Mouse (Mus musculus) CH12F3 (cell line): ENCODE data around the gene Rps21.

ENCODE experiments used
- in situ Hi-C: fragments of 300-500 bp; cut with MboI; formaldehyde crosslinking; loops from 2 replicates; pipeline ENCODE4 v1.14.3; 2020; ENCODE audit warnings: low sequenced_read_pairs

The Rps21 gene

DNA sequence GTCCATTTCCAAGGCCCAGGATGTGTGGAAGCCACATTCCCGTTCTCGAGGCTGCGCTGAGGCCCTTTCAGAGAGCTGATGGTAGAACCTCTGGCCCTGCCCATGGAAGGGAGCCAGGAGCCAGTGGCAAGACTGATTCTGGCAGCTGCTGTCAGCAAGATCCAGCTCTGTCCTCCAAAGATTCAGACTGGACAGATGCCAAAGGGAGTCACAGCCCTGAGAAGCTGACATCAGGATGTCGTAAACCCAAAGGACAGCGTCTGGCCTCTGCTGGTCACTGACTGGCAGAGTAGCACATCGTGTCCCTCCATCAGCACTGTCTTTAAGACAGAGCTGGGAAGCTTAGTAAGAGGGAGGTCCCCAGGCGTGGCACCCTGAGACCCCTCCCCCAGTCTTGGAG lies 28.6 kb upstream of the Rps21 start:
- in situ Hi-C loops: no loop called here

DNA sequence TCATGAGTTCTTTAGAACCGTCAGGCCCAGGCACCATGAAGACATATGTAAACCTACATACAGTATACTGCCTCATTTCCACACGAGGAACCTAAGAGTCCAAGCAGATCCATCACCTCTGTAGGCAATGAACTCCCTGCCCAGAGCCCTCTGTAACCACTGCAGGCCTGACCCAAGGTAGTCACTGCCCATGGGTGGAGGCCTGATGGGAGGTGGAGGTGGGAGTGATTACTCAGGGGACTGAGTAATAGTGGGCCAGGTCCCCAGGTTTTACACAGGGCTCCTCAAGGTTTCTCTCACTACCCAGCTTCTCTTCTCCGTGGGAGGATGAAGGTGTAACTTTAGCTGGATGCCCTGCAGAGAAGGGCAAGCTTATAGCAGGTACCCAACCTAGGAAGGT lies 28.0 kb upstream of the Rps21 start:
- in situ Hi-C loops: no loop called here

DNA sequence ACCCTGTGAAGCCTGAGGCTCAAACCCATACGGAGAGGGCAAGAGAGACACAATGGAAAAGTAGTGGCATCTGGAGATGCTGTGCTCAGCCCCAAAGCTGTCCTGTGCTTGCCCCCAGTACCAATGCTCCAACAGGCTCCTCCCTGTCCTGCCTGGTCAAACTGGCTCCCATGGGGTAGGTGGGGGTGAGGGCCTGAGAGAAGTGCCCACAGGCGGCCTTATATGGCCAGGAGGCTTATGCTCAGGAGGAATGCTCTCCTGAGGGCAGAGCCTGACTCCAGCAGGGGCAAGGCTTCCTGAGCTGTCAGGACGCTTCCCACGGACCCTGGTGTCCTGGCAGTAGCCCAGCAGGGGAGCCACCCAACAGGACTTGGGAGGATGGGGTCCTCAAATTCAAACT lies 26.7 kb upstream of the Rps21 start:
- in situ Hi-C loops: no loop called here

DNA sequence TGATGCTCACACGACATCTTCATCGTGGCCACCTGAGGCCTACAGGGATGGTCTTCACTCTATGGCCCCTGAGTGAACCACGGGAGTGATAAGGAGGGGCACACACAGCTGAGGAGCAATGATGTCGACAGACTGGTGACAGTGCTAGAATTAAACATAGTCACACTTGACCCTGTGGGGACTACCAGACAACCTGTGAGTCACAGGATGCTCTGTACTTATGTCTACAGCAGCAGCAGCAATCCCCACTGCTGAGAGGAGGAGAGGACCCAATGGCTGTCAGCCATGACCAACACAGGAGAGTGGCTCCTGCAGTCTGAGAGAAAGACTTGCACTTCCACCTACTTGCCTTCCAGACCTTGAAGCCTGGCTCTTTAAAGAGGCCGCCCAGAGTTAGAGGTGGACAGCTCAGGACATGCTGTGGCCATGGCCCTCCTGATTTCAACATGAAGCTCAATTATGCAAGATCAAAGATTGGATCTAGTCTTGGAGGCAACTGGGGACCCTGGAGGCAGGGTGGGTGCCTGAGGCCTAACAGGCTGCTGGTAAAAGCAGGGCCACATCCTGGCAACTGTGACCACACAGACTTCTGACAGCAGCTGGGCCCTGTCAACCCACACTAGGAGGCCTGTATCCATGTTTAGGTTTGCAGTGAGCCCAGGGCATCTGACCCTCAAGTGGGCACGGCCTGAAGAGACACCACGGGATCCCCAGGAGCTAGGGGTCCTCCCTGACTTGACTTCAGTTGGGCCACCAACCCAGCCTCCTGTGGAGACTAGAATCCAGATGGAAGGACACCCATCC lies 23.9 kb upstream of the Rps21 start:
- in situ Hi-C loops: no loop called here

DNA sequence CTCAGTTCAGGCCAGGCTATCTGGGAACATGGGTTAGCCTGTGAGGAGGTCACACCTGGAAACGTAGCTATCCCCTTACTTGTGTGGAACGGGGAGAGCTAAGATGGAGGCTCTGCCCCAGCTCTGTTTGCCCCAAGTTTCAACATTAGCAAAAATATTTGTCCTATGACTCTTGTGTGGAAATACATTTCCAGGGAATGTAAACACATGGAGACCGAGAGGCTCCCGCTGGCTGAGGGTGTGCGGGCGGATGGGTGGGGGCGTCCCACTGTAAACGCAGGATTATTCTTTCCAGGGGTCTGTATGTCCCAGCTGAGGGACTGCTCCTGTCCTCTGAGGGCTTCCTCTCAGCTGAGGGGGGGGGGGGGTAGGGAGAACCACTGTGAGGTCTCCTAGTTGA lies 22.8 kb upstream of the Rps21 start:
- in situ Hi-C loops: no loop called here

DNA sequence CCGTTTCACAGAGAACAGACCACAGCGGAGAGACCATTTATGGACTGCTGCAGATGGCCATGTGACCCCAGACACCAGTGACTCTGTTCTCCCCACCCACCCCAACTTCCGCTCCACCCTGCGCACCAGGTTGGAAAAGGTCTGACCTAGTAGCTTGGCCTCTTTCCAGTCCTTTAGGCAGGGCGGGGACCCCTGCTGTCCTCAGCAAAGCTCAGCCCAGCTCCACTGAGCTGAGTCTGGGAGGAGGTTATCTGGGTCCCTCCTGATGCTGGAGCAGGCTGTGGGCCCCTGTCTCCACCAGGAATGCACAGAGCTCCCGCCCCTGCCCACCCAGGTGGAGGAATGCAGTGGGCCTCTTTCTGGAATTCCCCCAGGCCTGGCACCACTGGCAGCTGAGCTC lies 22.2 kb upstream of the Rps21 start:
- in situ Hi-C loops: no loop called here

DNA sequence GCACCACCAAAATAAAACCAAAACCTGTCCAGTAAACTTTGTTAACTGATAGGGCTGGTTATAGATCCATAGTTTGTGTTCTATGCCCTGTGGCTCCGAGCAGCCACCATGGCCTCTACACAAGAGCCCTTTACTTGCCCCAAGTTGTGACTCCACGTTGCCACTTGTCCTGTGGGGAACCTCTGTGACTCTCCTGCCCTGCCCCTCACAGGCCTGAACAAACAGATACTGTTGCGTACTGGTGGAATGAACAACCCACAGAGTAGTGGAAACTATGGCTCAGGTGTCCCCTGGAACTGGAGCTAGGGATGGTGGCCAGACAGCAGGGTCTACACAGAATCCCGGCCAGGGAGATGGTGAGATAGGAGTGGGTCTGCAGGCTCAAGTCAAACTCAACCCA lies 21.4 kb upstream of the Rps21 start:
- in situ Hi-C loops: no loop called here

DNA sequence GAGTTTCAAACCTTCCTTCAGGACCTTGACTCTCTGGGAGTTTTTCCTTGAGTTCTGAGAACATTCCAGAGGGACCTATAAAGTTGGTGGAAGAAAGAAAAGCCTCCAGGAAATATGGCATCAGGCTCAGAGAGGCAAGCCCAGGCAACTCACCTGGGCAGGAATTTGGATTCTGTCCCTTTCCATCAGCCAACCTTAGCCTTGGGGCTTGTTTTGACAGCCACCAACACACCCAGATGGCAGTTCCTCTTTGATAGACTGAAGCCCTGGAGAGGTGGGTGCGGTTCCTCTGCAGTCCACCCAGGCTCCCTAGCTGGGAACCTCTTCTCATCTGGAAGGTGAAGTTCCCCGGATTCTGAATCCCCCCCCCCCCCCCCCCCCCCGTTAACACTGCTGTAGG lies 20.7 kb upstream of the Rps21 start:
- in situ Hi-C loops: no loop called here

DNA sequence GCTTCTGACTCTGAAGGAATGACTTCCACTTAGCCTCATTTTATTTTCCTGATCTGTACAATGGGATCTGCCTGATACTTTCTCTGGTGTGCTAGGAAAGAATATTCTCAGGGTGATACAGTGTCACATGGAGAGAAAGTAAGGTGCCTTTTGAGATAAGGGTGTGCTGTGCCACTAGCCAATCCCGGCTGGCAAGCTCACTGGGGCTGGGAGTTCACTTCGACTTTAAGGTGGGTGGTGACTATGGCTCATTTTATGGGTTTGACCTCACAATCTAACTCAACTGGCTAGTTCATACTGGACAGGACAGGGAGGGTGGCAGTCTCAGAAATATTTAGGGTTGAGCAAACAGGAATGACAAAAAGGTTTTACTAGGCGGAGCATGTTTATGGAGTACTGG lies 20.2 kb upstream of the Rps21 start:
- in situ Hi-C loops: no loop called here

DNA sequence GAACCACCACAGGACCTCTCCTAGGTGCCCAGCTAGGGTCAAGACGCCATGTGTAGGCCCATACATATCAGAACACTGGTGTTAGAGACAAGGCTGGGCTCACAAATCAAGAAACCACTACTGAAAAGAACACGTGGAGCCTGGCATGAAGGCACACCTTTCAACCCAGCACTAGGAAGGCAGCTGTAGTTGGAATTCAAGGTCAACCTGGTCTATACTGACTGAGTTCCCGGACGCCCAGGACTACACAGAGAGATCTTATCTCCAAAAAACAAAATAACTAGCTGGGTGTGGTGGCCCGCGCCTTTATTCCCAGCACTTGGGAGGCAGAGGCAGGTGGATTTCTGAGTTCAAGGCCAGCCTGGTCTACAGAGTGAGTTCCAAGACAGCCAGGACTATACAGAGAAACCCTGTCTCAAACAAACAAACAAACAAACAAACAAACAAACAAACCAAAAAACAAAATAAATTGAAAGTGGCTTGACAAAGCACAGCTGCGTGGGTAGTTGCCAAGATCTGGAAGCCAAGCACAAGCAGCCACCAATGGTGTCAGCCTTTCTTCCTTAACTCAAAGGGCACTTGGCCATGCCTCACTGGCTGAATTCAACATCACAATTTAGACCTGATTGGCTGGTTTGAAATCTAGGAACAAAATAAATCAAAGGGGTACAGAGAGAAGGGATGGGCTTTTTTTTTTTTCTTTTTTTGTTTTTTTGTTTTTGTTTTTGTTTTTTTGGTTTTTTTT lies 19.4 kb upstream of the Rps21 start:
- in situ Hi-C loops: no loop called here

DNA sequence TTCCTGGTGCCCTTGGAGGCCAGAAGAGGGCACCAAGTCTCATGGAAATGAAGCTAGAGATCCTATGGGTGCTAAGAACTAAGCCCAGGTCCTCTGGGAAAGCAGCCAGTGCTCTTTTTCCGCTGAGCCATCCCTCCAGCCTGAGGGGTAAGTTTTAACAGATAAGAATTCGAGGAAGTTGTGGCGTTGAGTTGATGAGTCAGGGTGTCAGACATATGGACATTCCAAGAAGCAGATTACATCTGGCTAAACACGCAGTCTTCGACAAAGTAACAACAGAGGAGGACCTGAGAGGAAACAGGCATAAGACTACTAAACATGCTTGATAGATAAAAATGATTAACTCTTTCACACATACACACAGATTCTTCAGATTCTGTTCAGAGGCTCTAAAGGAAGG lies 18.6 kb upstream of the Rps21 start:
- in situ Hi-C loops: no loop called here

DNA sequence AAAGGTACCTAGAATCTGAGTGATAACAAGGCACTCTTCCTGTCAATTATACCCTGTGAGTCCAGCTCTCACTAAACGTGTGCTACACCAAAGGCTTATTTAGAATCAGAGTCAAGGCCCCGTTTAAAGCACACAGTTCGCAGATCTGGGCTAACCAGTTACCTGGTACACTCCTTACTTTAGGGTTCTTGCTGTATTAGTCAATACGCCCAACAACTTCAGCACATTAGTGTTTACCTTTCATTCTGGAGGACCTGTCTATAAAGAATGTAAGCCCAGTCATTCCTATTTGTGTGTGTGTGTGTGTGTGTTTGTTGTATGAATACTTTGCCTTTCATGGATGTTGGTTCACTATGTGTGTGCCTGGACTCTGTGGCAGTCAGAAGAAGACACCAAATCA lies 14.1 kb upstream of the Rps21 start:
- in situ Hi-C loops: no loop called here

DNA sequence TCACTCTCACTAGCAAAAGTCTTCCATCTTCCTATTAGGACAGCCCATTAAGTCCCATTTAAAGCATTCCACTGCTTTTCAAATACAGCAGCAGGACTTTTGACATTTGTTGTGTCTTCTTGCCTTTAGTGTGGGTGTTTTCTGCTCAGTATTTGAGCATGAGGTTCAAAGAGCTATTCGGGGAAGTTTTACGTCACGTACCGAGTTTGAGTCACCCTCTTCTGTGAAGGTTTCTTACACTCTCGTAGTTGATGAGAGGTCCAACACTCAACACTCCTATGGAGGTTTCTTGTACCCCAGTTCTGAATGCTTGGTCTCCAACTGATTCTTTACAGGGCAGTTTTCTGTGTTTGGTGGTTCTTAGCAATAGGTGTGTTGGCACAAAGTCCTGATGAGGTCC lies 9.3 kb upstream of the Rps21 start:
- in situ Hi-C loops: no loop called here

DNA sequence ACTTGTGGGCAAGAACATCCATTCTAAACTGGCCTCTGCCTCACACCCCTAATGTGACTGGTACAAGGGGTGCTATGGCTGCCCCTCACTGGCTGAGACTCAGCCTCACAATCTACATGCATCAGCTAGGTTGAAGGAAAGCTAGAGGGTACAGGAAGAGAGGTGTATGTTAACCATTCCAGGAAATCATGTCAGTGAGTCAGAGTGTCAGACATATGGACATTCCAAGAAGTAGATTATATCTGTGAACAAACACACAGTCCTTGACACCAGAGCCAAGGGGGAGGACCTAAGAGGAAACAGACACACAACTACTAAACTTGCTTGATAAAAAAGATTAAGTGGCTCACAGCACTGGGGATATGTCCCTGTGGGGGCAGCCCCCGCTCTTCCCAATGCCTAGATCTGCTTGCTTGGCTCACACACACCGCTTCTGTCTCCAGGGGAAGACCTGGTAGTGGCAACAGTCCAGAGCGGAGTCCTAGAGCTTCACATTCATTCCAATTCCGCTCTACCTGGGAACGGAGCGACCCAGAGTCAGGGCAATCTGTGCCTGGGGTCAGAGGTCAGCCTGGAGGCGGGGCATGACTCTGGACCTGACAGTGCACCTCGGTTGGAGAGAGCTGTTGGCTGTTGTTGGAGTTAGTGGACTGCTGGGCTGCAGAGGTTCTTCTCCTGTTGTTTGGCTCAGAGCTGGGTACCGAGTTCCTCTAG lies 8.1 kb upstream of the Rps21 start:
- in situ Hi-C loops: no loop called here

DNA sequence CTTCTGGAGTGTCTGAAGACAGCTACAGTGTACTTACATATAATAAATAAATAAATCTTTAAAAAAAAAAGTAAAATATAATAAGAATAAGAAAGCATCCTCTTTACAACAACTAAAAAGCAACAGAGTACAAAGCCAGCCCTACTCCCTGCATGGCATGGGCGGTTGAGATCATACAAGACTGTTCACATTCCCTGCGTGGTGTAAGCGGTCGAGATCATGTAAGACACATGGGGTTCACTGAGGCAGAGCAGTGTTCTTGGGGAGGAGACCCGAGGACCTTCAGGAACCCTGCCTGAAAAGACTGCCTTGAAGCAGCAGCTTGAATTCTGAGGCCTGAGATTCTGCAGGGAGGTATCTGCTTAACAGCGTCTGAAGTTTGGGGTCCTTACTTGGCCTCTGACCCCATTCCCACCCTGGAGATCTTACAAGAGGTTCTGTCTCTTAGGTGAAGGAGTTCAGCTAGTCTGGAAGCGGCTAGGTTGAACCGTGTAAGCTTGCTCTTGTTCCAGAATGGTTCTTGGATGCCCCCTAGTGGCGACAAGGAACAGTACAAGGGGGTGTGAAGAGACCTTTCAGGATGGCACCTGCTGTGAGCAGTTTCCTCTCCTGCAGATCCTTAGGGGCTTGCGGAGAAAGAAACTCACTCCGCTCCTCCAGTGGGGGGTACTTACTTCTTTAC lies 6.1 kb upstream of the Rps21 start:
- in situ Hi-C loops: no loop called here

DNA sequence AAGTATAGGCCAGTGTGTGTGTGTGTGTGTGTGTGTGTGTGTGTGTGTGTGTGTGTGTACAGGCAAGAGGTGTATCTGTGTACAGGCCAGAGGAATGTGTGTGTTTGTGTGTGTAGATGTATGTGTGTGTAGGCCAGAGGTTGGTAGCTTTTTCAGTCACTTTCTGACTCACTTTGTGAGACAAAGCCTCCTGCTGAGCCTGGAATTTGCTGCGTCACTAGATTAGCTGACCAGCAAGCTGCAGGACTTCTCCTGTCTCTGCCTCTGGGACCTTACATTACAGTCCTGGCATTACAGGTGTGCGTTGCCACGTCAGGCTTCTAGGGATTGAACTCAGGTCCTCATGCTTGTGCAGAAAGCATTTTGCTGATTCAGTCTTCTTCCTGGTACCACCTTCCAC lies 5.3 kb upstream of the Rps21 start:
- in situ Hi-C loops: no loop called here

DNA sequence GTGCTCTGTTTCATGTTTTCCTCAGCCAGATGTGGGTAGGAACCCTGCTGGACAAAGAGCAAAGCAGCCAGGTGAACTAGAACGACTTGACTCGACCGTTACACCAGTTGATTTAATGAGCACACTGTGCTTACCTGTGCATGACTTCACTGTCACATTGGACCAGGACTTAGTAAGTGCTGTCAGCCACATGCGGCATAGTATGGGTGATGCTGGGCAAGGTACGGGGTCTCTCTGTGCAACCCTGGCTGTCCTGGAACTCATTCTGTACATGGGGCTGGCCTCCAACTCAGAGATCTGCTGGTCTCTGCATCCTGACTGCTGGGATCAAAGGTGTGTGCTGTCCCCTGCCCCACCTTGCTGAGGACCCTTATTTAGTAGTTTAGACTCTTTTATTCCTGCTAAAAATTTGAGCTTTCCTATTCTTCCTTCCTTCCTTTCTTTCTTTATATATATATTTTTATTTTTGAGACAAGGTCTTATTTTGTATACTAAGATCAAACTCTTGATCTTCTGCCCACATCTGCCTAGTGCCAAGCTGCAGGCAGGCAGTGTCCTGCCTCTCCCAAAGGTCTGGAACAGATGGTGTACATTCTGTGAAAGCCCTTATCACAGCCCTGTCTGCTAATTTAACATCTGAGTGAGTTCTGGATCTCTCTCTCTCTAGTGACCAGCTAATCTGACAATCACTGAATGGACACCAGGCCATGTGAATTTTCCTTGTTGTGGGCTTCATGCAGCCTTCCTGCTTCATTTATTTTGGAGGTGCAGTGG lies 2.6 kb upstream of the Rps21 start:
- in situ Hi-C loops: no loop called here

DNA sequence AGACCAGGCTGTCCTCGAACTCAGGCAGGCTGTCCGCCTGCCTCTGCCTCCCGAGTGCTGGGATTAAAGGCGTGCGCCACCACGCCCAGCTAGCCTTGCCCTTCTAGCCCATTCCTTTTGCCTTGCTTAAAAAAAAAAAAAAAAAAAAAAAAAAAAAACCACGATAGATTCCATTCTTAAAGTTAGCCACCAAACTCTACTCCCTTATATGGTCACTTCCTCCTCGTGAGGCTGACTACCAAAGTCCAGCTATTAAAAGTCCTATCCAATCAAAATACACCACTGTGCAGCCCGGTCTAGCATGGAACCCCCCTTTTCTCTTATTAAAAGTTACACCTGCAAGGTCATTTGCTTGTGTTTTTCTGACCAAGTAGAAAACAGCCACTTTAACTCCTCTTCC lies 1.5 kb upstream of the Rps21 start:
- in situ Hi-C loops: no loop called here

DNA sequence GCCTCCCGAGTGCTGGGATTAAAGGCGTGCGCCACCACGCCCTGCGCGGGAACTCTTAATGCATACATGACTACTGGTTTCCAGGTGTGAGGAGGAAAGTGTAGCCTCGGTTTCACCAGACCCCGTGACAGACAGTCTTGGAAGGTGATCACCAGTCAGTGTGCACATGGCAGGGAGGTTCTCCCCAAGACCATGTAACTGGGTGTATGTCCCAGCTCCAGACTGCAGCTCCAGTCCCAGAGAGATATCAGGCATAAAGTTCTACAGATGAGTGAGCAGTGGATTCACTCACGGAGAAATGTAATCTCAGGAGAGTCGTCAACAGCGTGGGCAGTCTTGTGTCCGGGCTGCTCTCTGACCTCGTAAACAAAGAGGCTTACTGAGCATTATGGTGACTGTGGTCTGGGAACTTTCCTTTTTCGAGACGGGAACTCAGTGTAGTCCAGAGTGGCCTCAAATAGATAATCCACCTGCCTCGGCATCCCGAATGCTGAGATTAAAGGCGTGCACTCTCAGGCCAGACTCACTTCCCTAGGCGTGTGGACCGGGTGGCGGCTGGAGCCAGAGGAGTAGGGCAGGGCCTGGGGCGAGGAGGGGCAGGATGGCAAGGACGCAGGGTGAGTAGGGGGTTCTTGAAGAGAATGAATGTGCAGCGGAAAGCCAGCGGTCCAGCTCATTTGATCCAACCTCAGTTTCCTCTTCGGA lies 729 bp upstream of the Rps21 start:
- in situ Hi-C loops: no loop called here
